Mouse (Mus musculus): ENCODE measurements around the gene Psen1. TPM values are rescaled to one million over a fixed set of nuclear protein-coding genes. Genes with fewer than 3 reads are reported as not detected.

The Psen1 gene
- polyA plus RNA-seq, 1 experiment from 2014 or later: 67.4 TPM

Other genes with a start within 250 kb of the Psen1 start
- 9.8 and 11.2 TPM in 2 replicates for gene Dpf3, start 200.4 kb upstream of the Psen1 start, polyA plus RNA-seq (2015; fragmentation: Nextera tagmentation; extraction: Ambion mirVana)
- 47.6 and 48.4 TPM in 2 replicates for gene Dcaf4, start 167.7 kb upstream of the Psen1 start, polyA plus RNA-seq (2015; fragmentation: Nextera tagmentation; extraction: Ambion mirVana)
- gene Zfyve1, start 90.9 kb upstream of the Psen1 start, polyA plus RNA-seq (2015; fragmentation: Nextera tagmentation; extraction: Ambion mirVana): 33.5 and 35.2 TPM in 2 replicates
- 259 and 274 TPM in 2 replicates for gene Rbm25, start 56.9 kb upstream of the Psen1 start, polyA plus RNA-seq (2015; fragmentation: Nextera tagmentation; extraction: Ambion mirVana)
- 0.15 and 0.20 TPM in 2 replicates for gene Papln, start 75.5 kb downstream of the Psen1 start, polyA plus RNA-seq (2015; fragmentation: Nextera tagmentation; extraction: Ambion mirVana)
- 16.4 and 18.6 TPM in 2 replicates for gene Numb, start 233.8 kb downstream of the Psen1 start, polyA plus RNA-seq (2015; fragmentation: Nextera tagmentation; extraction: Ambion mirVana)

Data from forebrain, embryonic 15.5 days (tissue).